Mouse (Mus musculus) midbrain, embryonic 10.5 days (tissue): ENCODE data around the gene Phykpl. TPM values are rescaled to one million over a fixed set of nuclear protein-coding genes. Genes with fewer than 3 reads are reported as not detected.
"Not testable (repeated sequence)": the region's sequence is repeated elsewhere in the genome, so short reads cannot be mapped to it uniquely, and the experiment has no call there.

Experiments
- DNase-seq: peaks from one replicate; pipeline ENCODE4 v3.0.0-alpha.2; 2017; ENCODE audit warnings: low spot score
- H3K27ac ChIP-seq: fragments of 300-500 bp; sonication (generic); replicated peaks from 2 replicates; pipeline ENCODE4 v1.5.1; 2016; ENCODE audit warnings: mild to moderate bottlenecking
- H3K27me3 ChIP-seq: fragments of 300-500 bp; sonication (generic); 2 replicates; pipeline ENCODE4 v1.6.1; 2016; ENCODE audit warnings: low read depth, mild to moderate bottlenecking; ENCODE audit not compliant: poor library complexity, severe bottlenecking
- H3K36me3 ChIP-seq: fragments of 300-500 bp; sonication (generic); 2 replicates; pipeline ENCODE4 v1.6.1; 2016; ENCODE audit warnings: mild to moderate bottlenecking, moderate library complexity
- H3K4me1 ChIP-seq: fragments of 300-500 bp; sonication (generic); 2 replicates; pipeline ENCODE4 v1.6.1; 2016
- H3K4me3 ChIP-seq: fragments of 300-500 bp; sonication (generic); 2 replicates; pipeline ENCODE4 v1.5.1; 2016; ENCODE audit warnings: mild to moderate bottlenecking, moderate library complexity
- H3K9me3 ChIP-seq: fragments of 300-500 bp; sonication (generic); replicated peaks from 2 replicates; pipeline ENCODE4 v1.6.1; 2016; ENCODE audit warnings: mild to moderate bottlenecking
- WGBS: fragments of 180-500 bp; shearing (Covaris S2); methylation state at CpG from one replicate; pipeline ENCODE4 v1.1.7; 2016; 5-methylcytosine and 5-hydroxymethylcytosine counted together
- polyA plus RNA-seq: library from polyadenylated mRNA; unstranded; fragments of >200 nt; fragmentation: Nextera tagmentation; extraction: Ambion mirVana; gene quantifications from 2 replicates; pipeline ENCODE4 v1.2.1, GENCODE M21; 2016

Gene Phykpl
- polyA plus RNA-seq, 1 experiment from 2014 or later = 14.4 TPM

DNA sequence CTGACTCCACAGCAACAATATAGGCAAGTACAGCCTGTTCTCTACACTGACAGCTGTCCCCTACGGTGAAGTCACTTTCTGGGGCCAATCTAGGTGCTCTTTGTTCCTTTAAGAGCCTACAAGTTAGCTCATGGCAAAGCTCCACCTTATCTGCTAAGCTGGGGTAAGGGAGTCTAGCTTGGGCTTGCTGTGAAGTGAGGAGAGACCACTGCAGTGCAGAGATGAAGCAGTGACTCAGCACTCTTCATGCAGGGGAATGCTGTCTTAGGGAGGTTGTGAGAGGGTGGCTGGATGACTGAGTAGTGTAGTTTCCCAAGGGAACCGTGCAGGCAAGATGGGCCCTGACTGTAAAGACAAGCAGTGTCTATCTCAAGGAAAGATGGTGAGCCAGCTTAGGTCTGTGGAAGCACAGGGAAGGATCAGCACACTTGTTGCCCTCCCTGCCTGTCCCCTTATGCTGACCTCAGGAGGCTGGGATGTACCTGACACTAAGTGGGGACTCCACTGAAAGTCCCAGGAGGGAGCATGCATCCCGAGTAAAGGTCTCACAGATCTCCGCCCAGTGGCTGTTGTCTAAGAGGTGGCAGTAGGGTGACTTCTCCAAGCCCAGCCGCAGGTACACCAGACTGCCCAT lies 40.7 kb downstream of the Phykpl start:
- Histone ChIP-seq H3K4me1 (peaks cover 16% of the 10 kb centered on the region), H3K36me3 (peaks cover 86% of the 10 kb centered on the region), H3K27ac (no peak overlapping the region), H3K9me3 (no peaks in the 10 kb centered on the region), H3K27me3 (no peaks in the 10 kb centered on the region), H3K4me3 (no peak overlapping the region)
- 92% methylated on average over 5 of the region's 5 CpGs for WGBS
- DNase-seq = no peak

DNA sequence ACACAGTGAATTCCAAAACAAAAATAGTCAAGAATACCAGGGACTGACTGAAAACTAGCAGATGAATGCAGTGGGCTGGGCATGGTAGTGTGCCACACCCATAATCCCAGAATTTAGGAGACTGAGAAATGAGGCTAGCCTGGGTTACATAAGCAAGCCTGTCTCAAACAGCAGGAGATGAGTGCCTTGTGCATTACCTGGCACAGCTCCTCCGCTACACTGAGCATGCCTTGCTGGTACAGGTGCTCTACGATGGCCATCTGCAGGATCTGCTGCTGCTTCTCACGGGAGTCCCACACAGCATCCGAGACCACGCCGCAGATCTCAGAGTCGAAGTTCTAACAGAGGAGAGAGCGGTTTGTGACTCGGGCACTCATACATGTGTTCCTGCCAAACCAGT lies 42.9 kb downstream of the Phykpl start:
- Histone ChIP-seq H3K27ac (no peak overlapping the region), H3K27me3 (no peaks in the 10 kb centered on the region), H3K9me3 (no peaks in the 10 kb centered on the region), H3K4me3 (no peak overlapping the region), H3K36me3 (peaks cover 71% of the 10 kb centered on the region), H3K4me1 (no peaks in the 10 kb centered on the region)
- 95% methylated on average over 9 of the region's 9 CpGs for WGBS
- no peak for DNase-seq

DNA sequence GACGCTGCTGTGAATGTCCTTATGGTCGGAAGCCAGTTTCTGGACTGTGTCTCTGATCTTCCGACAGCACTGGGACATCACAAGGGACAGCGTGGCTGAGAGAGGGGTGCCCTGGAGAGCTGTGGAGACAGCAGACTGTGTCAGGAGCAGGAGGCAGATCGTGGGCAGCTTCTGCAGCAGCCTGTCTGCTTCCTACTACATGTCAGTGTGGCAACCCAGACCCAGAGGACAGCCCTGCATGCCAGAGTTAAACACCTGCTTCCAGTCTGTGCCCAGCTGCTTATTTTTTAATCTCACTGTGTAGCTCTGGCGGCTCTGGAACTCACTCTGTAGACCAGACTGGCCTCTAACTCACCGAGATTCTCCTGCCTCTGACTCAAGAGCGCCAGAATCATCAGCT lies 43.4 kb downstream of the Phykpl start:
- Histone ChIP-seq H3K4me3 (no peak overlapping the region), H3K27me3 (no peaks in the 10 kb centered on the region), H3K9me3 (no peaks in the 10 kb centered on the region), H3K4me1 (no peaks in the 10 kb centered on the region), H3K36me3 (peaks cover 66% of the 10 kb centered on the region), H3K27ac (no peak overlapping the region)
- no peak for DNase-seq
- 87% methylated on average over 8 of the region's 8 CpGs for WGBS

DNA sequence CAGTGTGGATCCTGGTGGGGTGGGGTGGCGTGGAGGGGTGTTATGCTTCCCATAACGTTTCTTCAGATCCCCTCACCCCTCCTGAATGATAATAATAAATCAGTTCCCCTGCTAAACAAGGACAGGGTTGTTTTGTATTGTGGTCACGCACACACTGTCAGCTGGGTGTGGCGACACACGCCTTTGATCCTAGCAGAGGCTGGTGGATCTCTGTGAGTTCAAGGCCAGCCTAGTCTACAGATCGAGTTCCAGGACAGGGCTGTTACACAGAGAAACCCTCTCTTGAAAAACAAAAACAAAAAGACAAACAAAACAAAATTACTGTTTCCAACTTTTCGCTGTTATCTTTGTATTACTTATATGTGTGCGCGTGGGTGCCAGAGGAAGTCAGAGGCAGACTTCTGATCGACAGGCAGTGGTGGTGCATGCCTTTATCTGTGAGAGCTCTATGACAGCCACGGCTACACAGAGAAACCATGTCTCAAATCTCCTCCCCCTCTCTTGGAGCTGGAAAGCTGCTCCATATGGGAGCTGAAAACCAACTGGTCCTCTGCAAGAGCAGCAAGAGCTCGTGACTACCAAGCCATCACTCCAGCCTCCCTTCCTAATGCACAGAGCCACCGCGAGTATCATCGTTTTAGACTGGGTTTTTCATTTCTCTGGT lies 45.2 kb downstream of the Phykpl start:
- peaks cover 48% of the 10 kb centered on the region for H3K36me3 ChIP-seq
- 90% methylated on average over 15 of the region's 15 CpGs for WGBS

DNA sequence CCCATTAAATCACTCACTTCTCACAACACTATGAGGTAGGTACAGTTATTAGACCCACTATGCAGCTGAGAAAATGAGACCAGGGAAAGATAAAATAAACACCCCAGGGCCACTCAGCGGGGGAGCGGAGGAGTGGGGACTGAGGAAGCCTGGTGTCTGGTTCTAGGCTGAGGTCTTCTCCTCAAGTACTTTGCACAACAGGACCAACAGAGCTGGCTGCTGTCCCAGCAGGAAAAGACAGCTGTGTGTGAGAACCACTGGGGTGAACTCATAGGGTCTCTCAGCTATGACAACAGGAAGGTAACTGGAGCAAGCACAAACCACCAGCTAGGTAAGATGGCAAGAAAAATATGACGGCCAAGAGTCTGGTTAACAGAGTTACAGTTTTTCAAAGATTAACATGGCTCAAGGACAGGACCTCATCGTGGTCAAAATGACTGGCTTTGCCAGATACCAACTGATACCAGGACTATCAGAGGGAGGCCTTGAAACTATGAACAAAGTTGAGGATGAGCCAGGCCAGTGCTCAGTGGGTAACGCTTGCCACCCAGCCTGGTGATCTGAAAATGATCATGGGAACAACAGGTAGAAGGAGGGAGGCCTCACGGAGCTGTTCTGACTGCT lies 47.7 kb downstream of the Phykpl start:
- 89% methylated on average over 6 of the region's 6 CpGs for WGBS
- H3K27ac ChIP-seq = no peak overlapping the region
- peaks cover 23% of the 10 kb centered on the region for H3K36me3 ChIP-seq
- peaks cover 23% of the 10 kb centered on the region for H3K4me1 ChIP-seq
- H3K4me3 ChIP-seq = no peak overlapping the region
- no peaks in the 10 kb centered on the region for H3K27me3 ChIP-seq
- no peaks in the 10 kb centered on the region for H3K9me3 ChIP-seq
- DNase-seq = no peak

More for the DNA sequence above, 45.2 kb downstream of the Phykpl start:
- DNase-seq = no peak
- Histone ChIP-seq H3K9me3 (no peaks in the 10 kb centered on the region), H3K27me3 (no peaks in the 10 kb centered on the region), H3K4me3 (no peak overlapping the region), H3K4me1 (peaks cover 5% of the 10 kb centered on the region), H3K27ac (no peak overlapping the region)

DNA sequence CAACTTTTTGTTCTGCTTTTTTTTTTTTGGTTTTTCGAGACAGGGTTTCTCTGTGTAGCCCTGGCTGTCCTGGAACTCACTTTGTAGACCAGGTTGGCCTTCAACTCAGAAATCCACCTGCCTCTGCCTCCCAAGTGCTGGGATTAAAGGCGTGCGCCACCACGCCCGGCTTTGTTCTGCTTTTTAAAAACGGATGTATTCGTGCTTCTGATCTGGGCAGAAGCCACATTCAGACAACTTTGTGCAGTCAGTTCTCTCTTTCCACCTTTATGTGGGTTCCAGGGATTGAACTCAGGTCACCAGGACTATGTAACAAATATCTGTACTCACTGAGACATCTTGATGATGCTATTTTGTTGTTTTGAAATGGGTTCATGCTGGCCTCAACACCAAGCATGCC lies 48.6 kb downstream of the Phykpl start:
- WGBS = 95% methylated on average over 7 of the region's 7 CpGs
- not testable (repeated sequence) for H3K27ac ChIP-seq, H3K9me3 ChIP-seq, H3K4me3 ChIP-seq, H3K27me3 ChIP-seq, DNase-seq
- Histone ChIP-seq H3K36me3 (peaks cover 14% of the 10 kb centered on the region), H3K4me1 (peaks cover 30% of the 10 kb centered on the region)

- H3K4me1 ChIP-seq = peaks cover 32% of the 10 kb centered on the region
- H3K9me3 ChIP-seq = no peaks in the 10 kb centered on the region
- H3K36me3 ChIP-seq = peaks cover 10% of the 10 kb centered on the region
- no peak overlapping the region for H3K4me3 ChIP-seq
- H3K27me3 ChIP-seq = no peaks in the 10 kb centered on the region
- WGBS = 95% methylated on average over 3 of the region's 3 CpGs
- DNase-seq = no peak
- H3K27ac ChIP-seq = no peak overlapping the region
Observed at GRCm38 (mm10) chr11:51633721-51634120, 49.2 kb downstream of the Phykpl start.

DNA sequence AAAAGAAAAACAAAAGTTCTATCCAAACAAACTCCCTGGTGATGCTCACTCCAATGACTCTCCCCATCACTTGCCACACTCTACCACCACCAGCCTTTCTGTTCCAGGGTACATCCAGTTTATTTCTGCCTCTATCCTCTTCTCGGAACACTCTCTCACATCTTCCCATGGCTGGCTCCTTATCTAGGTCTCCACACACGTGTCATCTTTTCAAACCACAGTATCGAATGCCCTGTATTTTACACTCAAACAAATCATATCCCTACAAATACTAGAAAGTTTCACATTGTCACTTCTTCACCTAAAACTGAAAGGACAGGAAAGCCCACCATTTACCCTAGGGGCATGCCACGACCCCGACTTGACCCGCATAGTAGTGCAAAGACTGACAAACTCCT lies 50.6 kb downstream of the Phykpl start:
- peak overlapping the region; percentile 89 for H3K27ac ChIP-seq
- H3K4me3 ChIP-seq = peak overlapping the region; percentile 86

GRCm38 (mm10) chr11:51635525-51636322 lies 51.2 kb downstream of the Phykpl start, which contains the start of gene Rmnd5b:
Gene Rmnd5b, minus strand, starts transcription at chr11:51635896.
- under 1% methylated on average over 61 of the region's 61 CpGs for WGBS

More for the DNA sequence above, 50.6 kb downstream of the Phykpl start:
- DNase-seq = no peak
- Histone ChIP-seq H3K36me3 (no peaks in the 10 kb centered on the region), H3K9me3 (no peaks in the 10 kb centered on the region), H3K4me1 (peaks cover 32% of the 10 kb centered on the region), H3K27me3 (no peaks in the 10 kb centered on the region)
- 23% methylated on average over 6 of the region's 6 CpGs for WGBS

GRCm38 (mm10) chr11:51636323-51636684 lies 51.7 kb downstream of the Phykpl start:
- WGBS = 4% methylated on average over 6 of the region's 6 CpGs

More at GRCm38 (mm10) chr11:51635525-51636322, 51.2 kb downstream of the Phykpl start, which contains the start of gene Rmnd5b:
- DNase-seq = peak; percentile 85
- peaks cover 32% of the 10 kb centered on the region for H3K4me1 ChIP-seq
- peak within 1 kb of the TSS; percentile 89 for H3K27ac ChIP-seq
- no peaks in the 10 kb centered on the region for H3K36me3 ChIP-seq
- no peaks in the 10 kb centered on the region for H3K27me3 ChIP-seq
- peak within 1 kb of the TSS; percentile 86 for H3K4me3 ChIP-seq
- H3K9me3 ChIP-seq = no peaks in the 10 kb centered on the region

GRCm38 (mm10) chr11:51637971-51638414 lies 53.4 kb downstream of the Phykpl start:
- Histone ChIP-seq H3K27me3 (no peaks in the 10 kb centered on the region), H3K9me3 (no peaks in the 10 kb centered on the region), H3K27ac (peak overlapping the region; percentile 73), H3K4me3 (peak overlapping the region; percentile 36), H3K4me1 (peaks cover 32% of the 10 kb centered on the region), H3K36me3 (peaks cover 15% of the 10 kb centered on the region)
- WGBS = 4% methylated on average over 17 of the region's 17 CpGs
- peak; percentile 64 for DNase-seq

More at GRCm38 (mm10) chr11:51636323-51636684, 51.7 kb downstream of the Phykpl start:
- H3K4me1 ChIP-seq = peaks cover 32% of the 10 kb centered on the region
- H3K9me3 ChIP-seq = no peaks in the 10 kb centered on the region
- peak; percentile 70 for DNase-seq
- H3K27ac ChIP-seq = peak overlapping the region; percentile 89
- no peaks in the 10 kb centered on the region for H3K27me3 ChIP-seq
- H3K36me3 ChIP-seq = no peaks in the 10 kb centered on the region
- H3K4me3 ChIP-seq = peak overlapping the region; percentile 86

DNA sequence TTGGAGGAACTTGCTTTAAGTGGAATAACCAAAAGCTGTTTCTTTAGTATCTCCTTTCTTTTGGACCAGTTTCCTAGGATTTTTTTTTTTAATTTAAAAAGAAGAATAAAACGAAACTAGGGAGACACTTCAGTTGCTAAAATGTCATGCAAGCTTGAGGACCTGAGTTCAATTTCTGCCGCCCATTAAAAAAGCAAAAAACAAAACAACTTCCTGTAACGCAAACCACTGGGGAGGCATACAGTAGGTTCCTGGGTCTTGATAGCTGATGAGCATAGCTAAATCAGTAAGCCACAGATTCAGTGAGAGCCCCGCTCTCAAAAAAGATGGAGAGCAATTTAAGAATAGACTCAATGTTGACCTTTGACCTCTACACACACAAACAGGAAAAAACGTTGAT lies 53.9 kb downstream of the Phykpl start:
- peaks cover 20% of the 10 kb centered on the region for H3K36me3 ChIP-seq
- peak overlapping the region; percentile 73; the same call in 1 of the 2 replicates for H3K27ac ChIP-seq
- no peak overlapping the region; the same call in 1 of the 2 replicates for H3K4me3 ChIP-seq
- H3K4me1 ChIP-seq = peaks cover 32% of the 10 kb centered on the region
- 78% methylated on average over 5 of the region's 5 CpGs for WGBS
- no peaks in the 10 kb centered on the region for H3K9me3 ChIP-seq
- no peaks in the 10 kb centered on the region for H3K27me3 ChIP-seq
- no peak for DNase-seq
